Mouse (Mus musculus): ENCODE measurements around the gene Nt5c1a.

The Nt5c1a gene

DNA sequence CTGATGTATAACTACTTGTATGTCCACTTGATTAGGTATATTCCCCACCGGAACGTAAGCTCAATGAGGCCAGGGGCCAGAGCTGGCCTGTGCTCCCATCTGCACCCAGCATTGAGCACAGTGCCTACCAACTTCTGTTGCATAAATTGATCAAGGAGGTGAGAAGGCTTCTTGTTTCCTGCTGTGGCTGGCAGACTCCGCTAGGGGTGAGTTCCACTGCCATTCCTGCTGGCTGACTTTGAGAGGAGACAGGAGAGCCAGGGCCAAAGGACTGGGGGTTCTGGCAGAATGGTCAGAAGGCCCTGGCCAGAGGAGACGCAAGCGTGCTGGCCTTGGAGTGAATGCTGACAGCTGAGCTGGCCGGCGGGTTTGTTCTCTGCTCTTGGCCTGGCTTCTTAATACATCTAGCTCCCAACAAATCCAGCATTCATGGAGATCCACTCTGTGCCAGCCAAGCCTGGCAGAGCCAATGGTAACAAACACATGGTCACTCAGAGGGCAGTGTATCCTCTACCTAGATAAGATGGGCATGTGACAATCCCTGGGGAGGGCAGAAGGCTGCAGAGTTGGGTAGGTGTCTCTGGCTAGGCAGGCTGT, 47.8 kb downstream of the Nt5c1a start:
- DNase-seq: peak; percentile 99

DNA sequence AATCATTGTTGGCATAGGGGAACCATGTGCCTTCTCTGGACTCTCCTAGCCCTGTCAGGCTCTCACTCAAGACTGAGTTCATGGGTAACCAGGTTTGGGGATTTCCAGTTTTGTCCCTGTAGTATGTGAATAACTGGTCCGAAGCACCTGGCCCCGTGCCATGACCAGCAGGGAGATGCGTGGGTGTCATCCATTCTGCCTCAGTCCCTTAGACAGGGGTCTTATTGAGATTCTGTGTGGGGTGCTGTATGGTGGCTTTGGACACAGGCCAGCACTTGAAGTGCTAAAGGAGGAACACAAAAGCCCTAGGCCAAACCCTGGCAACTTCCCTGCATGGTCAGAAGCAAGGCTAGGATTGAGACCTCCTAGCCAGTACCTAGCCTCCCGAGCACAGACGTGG, 50.9 kb downstream of the Nt5c1a start:
- peak; percentile 94 for DNase-seq

DNA sequence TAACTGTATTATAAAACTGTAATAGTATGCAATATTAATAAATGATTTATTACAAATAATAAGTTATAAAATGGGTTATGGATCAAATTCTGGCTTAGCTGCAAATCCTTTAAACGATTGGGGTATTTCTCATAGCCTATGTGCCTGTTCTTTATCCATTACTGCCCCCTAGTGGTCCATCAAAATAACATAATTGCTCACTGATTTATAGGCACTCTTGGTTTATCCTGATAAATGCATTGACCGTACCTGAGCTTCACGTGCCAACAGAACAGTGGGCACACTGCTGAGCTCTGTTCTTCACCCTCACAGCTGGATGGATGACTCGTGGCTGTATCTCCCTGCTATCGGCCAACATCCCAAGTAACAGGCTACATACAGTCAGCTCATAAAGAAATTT, 53.3 kb downstream of the Nt5c1a start:
- peak; percentile 72 for DNase-seq

DNA sequence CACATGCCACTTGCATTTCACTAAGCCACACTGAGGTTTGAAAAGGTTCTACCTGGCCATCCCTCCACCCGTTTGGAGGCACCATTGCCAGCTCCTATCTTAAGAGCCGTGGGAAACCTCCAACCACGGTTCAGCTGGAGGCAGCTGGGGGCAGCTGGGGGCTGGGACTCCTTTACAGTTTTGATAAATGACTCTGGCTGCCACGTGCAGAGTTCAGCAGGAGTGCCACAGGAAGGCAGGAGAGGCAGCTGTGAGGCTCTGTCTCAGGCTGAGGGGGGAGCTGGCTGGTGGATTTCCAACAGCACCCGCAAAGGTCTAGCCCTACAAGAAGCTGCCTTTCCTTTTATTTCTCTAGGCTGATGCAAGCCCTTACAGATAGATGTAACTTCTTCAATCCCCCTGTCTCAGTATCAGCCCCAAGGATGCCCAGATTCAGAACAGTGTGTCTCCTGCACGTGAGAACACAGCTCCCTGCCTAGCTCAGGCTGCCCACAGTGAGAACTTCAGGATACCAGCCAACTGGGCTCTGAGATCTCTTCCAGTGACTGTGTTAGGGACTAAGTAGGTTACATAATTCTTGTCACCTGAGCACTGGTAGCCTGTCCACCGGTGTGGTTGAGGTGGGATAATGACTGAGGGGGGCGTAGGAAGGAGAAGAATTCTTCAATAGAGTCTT, 58.9 kb downstream of the Nt5c1a start:
- DNase-seq: no peak

DNA sequence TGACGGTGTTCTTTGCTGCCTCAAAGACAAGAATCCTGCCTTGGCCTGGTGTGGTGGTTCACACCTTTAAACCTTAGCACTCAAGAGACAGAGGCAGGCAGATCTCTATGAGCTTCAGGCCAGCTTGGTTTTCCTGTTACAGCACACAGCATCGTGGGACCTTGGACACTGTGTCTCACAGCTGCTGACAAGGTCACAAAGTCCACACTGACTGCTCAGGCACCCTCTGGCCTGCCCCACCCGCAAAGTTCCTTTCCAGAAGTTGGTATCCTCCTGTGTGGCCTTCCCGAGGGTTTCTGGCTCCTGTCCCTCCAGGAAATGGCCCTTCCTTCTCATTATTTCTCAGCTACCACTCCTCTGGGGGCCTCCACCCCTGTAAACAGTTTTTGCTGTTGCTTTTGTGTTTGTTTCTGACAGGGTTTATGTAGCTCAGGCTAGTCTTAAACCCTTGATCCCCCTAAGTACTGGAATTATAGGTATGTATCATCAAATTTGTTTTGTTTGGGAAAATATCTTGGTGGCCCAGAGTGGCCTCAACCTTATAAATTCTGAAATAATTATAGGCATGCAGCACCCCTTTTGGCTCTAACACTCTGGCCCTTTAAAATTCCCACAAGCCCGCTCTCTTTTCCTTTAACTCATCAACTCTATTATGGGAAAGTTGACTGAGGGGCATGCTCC, 60.6 kb downstream of the Nt5c1a start, which contains the start of gene Pabpc4:
Pabpc4 (plus strand) TSS at position 631 of the 681 bp plus-strand sequence.
- no peak for DNase-seq

All from heart, adult 11 months (tissue).